Mouse (Mus musculus) lung, adult 2 months (tissue): ENCODE data around the gene Fibin.

ENCODE experiments used
- CTCF ChIP-seq: fragments of 200-500 bp; IDR thresholded peaks from 2 replicates; pipeline ENCODE4 v1.5.1; 2011; ENCODE audit warnings: mild to moderate bottlenecking, low read length, control low read depth; ENCODE audit not compliant: insufficient read depth
- POLR2A ChIP-seq: fragments of 200-500 bp; IDR thresholded peaks from 2 replicates; pipeline ENCODE4 v1.6.1; 2011; ENCODE audit warnings: low read depth, mild to moderate bottlenecking, control low read depth, low read length, borderline replicate concordance; ENCODE audit errors: extremely low read depth

- TF ChIP-seq CTCF (no peak), POLR2A (no peak)
Measured at GRCm38 (mm10) chr2:110351406-110351805, 11.6 kb downstream of the Fibin start.
